ENCODE assay signal across 10 mouse cellular contexts in genomic region chr3:109339290-109339689, GRCm38 (mm10). TPM values are rescaled to one million over a fixed set of nuclear protein-coding genes. Genes with fewer than 3 reads are reported as not detected.
DNase-seq lines count a peak whose midpoint lies in the region; ATAC-seq and TF ChIP-seq lines count a peak whose summit lies in the region.
"Had no signal": no experiment of that assay in that cellular context is flagged by ENCODE, and none has a peak within 500 bp of the region (broad histone marks: within the 10 kb centered on the region; RNA-seq: fewer than 3 reads in every experiment).

No protein-coding gene starts in this region.

- no peak overlapping the region for H3K9ac ChIP-seq in intestine, embryonic 15.5 days
- H3K9ac ChIP-seq in intestine, postnatal 0 days (ENCODE audit: low read depth, low read length): no peak overlapping the region

- H3K27me3 ChIP-seq in intestine, embryonic 15.5 days (replicated peaks): 0 out of 2 replicates have a peak, but pooled peaks cover 4% of the 10 kb centered on the region
- H3K27me3 ChIP-seq in intestine, postnatal 0 days (replicated peaks; ENCODE audit: control insufficient read depth, insufficient read depth, low read length): peaks cover 22% of the 10 kb centered on the region
- no peaks in the 10 kb centered on the region for H3K27me3 ChIP-seq in myocyte (ENCODE audit: control insufficient read depth, insufficient read depth, insufficient read length)

- intact Hi-C loops in gastrocnemius, adult 2 months (cut with DNase I): no loop called here

- TF ChIP-seq POLR2A in myocyte (IDR thresholded peaks at IDR 0.05; ENCODE audit: insufficient read length, low read depth): no peak

- peak overlapping the region; percentile 73; the same call in 1 of the 2 replicates for H3K4me3 ChIP-seq in gastrocnemius, adult 2 months
- no peak overlapping the region for H3K4me3 ChIP-seq in intestine, embryonic 15.5 days (replicated peaks)
- H3K4me3 ChIP-seq in intestine, postnatal 0 days (ENCODE audit: low read depth, low read length): no peak overlapping the region
- peak overlapping the region; percentile 38 for H3K4me3 ChIP-seq in myocyte

- H3K4me2 ChIP-seq in intestine, embryonic 15.5 days (replicated peaks): peak overlapping the region; percentile 94; the same call in 1 of the 2 replicates
- no peak overlapping the region for H3K4me2 ChIP-seq in intestine, postnatal 0 days (replicated peaks; ENCODE audit: low read depth)
- H3K4me2 ChIP-seq in myocyte (ENCODE audit: low read depth): no peak overlapping the region

- peaks cover 9% of the 10 kb centered on the region for H3K79me2 ChIP-seq in myocyte (ENCODE audit: control insufficient read depth, insufficient read depth)

- ATAC-seq in intestine, embryonic 15.5 days: no peak
- ATAC-seq in intestine, postnatal 0 days: no peak

- no peak for DNase-seq in gastrocnemius, adult 2 months
- DNase-seq in gastrocnemius, adult 18-20 months (ENCODE audit: low spot score): no peak
- DNase-seq in lung, postnatal 36 days: peak; percentile 23
- DNase-seq in lung, postnatal 4 days: no peak
- DNase-seq in thymus, postnatal 14 days: no peak
- DNase-seq: cerebellum, adult 11 months; layer of hippocampus, adult 9-11 months had no signal

- H3ac ChIP-seq in myocyte (ENCODE audit: control insufficient read depth, insufficient read length): no peak overlapping the region

- no peaks in the 10 kb centered on the region for H3K36me3 ChIP-seq in intestine, embryonic 15.5 days
- no peaks in the 10 kb centered on the region for H3K36me3 ChIP-seq in intestine, postnatal 0 days (ENCODE audit: control insufficient read depth, insufficient read depth)
- no peaks in the 10 kb centered on the region for H3K36me3 ChIP-seq in myocyte (ENCODE audit: control insufficient read depth, insufficient read depth)

- peak overlapping the region; percentile 80 for H3K27ac ChIP-seq in gastrocnemius, adult 2 months
- H3K27ac ChIP-seq in intestine, embryonic 15.5 days: no peak overlapping the region
- no peak overlapping the region for H3K27ac ChIP-seq in intestine, postnatal 0 days (ENCODE audit: low read depth, low read length)

- H3K9me3 ChIP-seq in intestine, embryonic 15.5 days: no peaks in the 10 kb centered on the region
- no peaks in the 10 kb centered on the region for H3K9me3 ChIP-seq in intestine, postnatal 0 days (ENCODE audit: control insufficient read depth)

- TF ChIP-seq CTCF in gastrocnemius, adult 2 months (IDR thresholded peaks at IDR 0.05): no peak
- no peak for TF ChIP-seq CTCF in intestine, postnatal 0 days (IDR thresholded peaks at IDR 0.05; ENCODE audit: low read depth)

- WGBS in intestine, embryonic 15.5 days: 42% methylated on average over 9 of the region's 9 CpGs
- 55% methylated on average over 9 of the region's 9 CpGs for WGBS in intestine, postnatal 0 days

- peaks cover 5% of the 10 kb centered on the region; the same call in 1 of the 2 replicates for H3K4me1 ChIP-seq in intestine, embryonic 15.5 days (replicated peaks)
- H3K4me1 ChIP-seq in intestine, postnatal 0 days (replicated peaks; ENCODE audit: control insufficient read depth, insufficient read depth, low read length): 0 out of 2 replicates have a peak, but pooled peaks cover 2% of the 10 kb centered on the region

TF ChIP-seq in myocyte, 11 proteins besides CTCF, POLR2A, EP300 and RAD21:
- no peak for TF ChIP-seq TCF3 (IDR thresholded peaks at IDR 0.05; ENCODE audit: insufficient read length, low read depth)
- no peak for TF ChIP-seq TCF12 (IDR thresholded peaks at IDR 0.05; ENCODE audit: insufficient read depth, poor library complexity, severe bottlenecking)
- TF ChIP-seq MYOG (IDR thresholded peaks at IDR 0.05; ENCODE audit: control insufficient read depth in 1 of 3, insufficient read depth in 1 of 3, insufficient read length in 2 of 3, low read depth in 2 of 3): no peak
- no peak for TF ChIP-seq E2F4 (IDR thresholded peaks at IDR 0.05; ENCODE audit: insufficient read depth)
- TF ChIP-seq USF1 (IDR thresholded peaks at IDR 0.05; ENCODE audit: low read depth): no peak
- no peak for TF ChIP-seq CEBPB (IDR thresholded peaks at IDR 0.05; ENCODE audit: insufficient read depth, poor library complexity, severe bottlenecking)
- no peak for TF ChIP-seq SRF (IDR thresholded peaks at IDR 0.05; ENCODE audit: control insufficient read depth, insufficient read length, low read depth)
TF ChIP-seq in myocyte: peak in this region for 0.

RNA-seq across cellular contexts. Expression of gene Vav3, which starts 1.2 kb away (rescaled TPM):
- total RNA-seq in gastrocnemius, adult 2 months (2021): 1 to 10 TPM in 1 of 2 experiments, under 1 TPM in 1; 0.94 to 2.6 TPM
- total RNA-seq in gastrocnemius, adult 18-20 months (2021): 1 to 10 TPM; 1.5 to 1.9 TPM
- polyA plus RNA-seq in intestine, embryonic 15.5 days (2015; fragmentation: Nextera tagmentation; extraction: Ambion mirVana): 15.9 and 16.6 TPM in 2 replicates
- 8.1 and 10.4 TPM in 2 replicates for polyA plus RNA-seq in intestine, postnatal 0 days (2015; fragmentation: Nextera tagmentation; extraction: Ambion mirVana)
- 0.95 TPM for polyA plus RNA-seq in myocyte (2012; fragmentation: generic; extraction: Trizol)

Comparison
In these comparisons a context has a peak if more than half of its experiments do, and no peak if none do; other contexts are left out.
1. H3K4me3 ChIP-seq: peak in gastrocnemius, adult 2 months (single experiment) and myocyte (single experiment); none in intestine, embryonic 15.5 days (single experiment) and intestine, postnatal 0 days (single experiment).